Mouse (Mus musculus) regulatory T cell (primary cell): Measurements from ENCODE around the gene Evi2.

ENCODE experiments used
- in situ Hi-C: fragments of 300-600 bp; cut with MboI, MseI; formaldehyde crosslinking; loops from one replicate; pipeline ENCODE4 v1.15.1; 2025; ENCODE audit warnings: high pct_unique_total_duplicates

Evi2 gene

GRCm38 (mm10) chr11:79530333-79530761 lies at the start of gene Evi2, which contains the start of gene Evi2a:
TSS of gene Evi2 (minus strand) at chr11:79530589.
TSS of gene Evi2a (minus strand) at chr11:79530609.
- in situ Hi-C loops, result no loop called here

GRCm38 (mm10) chr11:79577741-79578140 lies 47.4 kb upstream of the Evi2 start:
- in situ Hi-C loops, result no loop called here

- in situ Hi-C loops, result no loop called here
Measured at GRCm38 (mm10) chr11:79575383-79576073, 45.1 kb upstream of the Evi2 start.

GRCm38 (mm10) chr11:79573836-79574235 lies 43.4 kb upstream of the Evi2 start:
- in situ Hi-C loops, result no loop called here

GRCm38 (mm10) chr11:79570319-79570718 lies 39.9 kb upstream of the Evi2 start:
- in situ Hi-C loops, result no loop called here

GRCm38 (mm10) chr11:79568197-79568911 lies 38.0 kb upstream of the Evi2 start:
- in situ Hi-C loops, result no loop called here

GRCm38 (mm10) chr11:79566947-79567346 lies 36.6 kb upstream of the Evi2 start:
- in situ Hi-C loops, result no loop called here

- in situ Hi-C loops, result no loop called here
Measured at GRCm38 (mm10) chr11:79563493-79563892, 33.1 kb upstream of the Evi2 start.

- in situ Hi-C loops, result no loop called here
Measured at GRCm38 (mm10) chr11:79560536-79560935, 30.1 kb upstream of the Evi2 start.

- in situ Hi-C loops, result no loop called here
Measured at GRCm38 (mm10) chr11:79552622-79553021, 22.2 kb upstream of the Evi2 start.

- in situ Hi-C loops, result no loop called here
Measured at GRCm38 (mm10) chr11:79536293-79536692, 5.9 kb upstream of the Evi2 start.

- in situ Hi-C loops, result no loop called here
Measured at GRCm38 (mm10) chr11:79535554-79535953, 5.2 kb upstream of the Evi2 start.

GRCm38 (mm10) chr11:79533950-79534690 lies 3.7 kb upstream of the Evi2 start:
- in situ Hi-C loops, result no loop called here

GRCm38 (mm10) chr11:79533311-79533710 lies 2.9 kb upstream of the Evi2 start:
- in situ Hi-C loops, result no loop called here

GRCm38 (mm10) chr11:79531485-79531884 lies 1.1 kb upstream of the Evi2 start:
- in situ Hi-C loops, result no loop called here

GRCm38 (mm10) chr11:79530774-79531173 lies 385 bp upstream of the Evi2 start:
- in situ Hi-C loops, result no loop called here

GRCm38 (mm10) chr11:79529736-79530135 lies 653 bp downstream of the Evi2 start:
- in situ Hi-C loops, result no loop called here

- in situ Hi-C loops, result no loop called here
Measured at GRCm38 (mm10) chr11:79529226-79529625, 1.2 kb downstream of the Evi2 start.

- in situ Hi-C loops, result no loop called here
Measured at GRCm38 (mm10) chr11:79528601-79529000, 1.8 kb downstream of the Evi2 start.

- in situ Hi-C loops, result no loop called here
Measured at GRCm38 (mm10) chr11:79527739-79528384, 2.5 kb downstream of the Evi2 start.

GRCm38 (mm10) chr11:79527015-79527738 lies 3.2 kb downstream of the Evi2 start:
- in situ Hi-C loops, result no loop called here
